Mouse (Mus musculus) kidney, embryonic 14.5 days (tissue): ENCODE measurements at regions not wholly inside any gene's neighbourhood (a gene's known extent, or its start where the extent isn't known, plus 50 kb on each side); places are given as distances from the start of the nearest gene placed in this dataset.

Experiments used
- ATAC-seq: fragments of 200-750 bp; cut with Nextera tagmentation; 2 replicates; pipeline ENCODE4 v1.8.0; 2017; ENCODE audit warnings: moderate number of reproducible peaks, mild to moderate bottlenecking, moderate TSS enrichment, moderate library complexity; ENCODE audit not compliant: low FRiP score, low TSS enrichment
- H3K27ac ChIP-seq: fragments of 300-500 bp; sonication (generic); 2 replicates; pipeline ENCODE4 v1.5.1; 2014; ENCODE audit warnings: low read depth, mild to moderate bottlenecking, low read length, moderate library complexity, mixed read lengths
- H3K27me3 ChIP-seq: fragments of 300-500 bp; sonication (generic); 2 replicates; pipeline ENCODE4 v1.6.1; 2014; ENCODE audit warnings: mild to moderate bottlenecking, low read length; ENCODE audit not compliant: control insufficient read depth, insufficient read depth
- H3K36me3 ChIP-seq: fragments of 300-500 bp; sonication (generic); 2 replicates; pipeline ENCODE4 v1.6.1; 2014; ENCODE audit warnings: low read length, mixed read lengths; ENCODE audit not compliant: control insufficient read depth, insufficient read depth
- H3K4me1 ChIP-seq: fragments of 300-500 bp; sonication (generic); 2 replicates; pipeline ENCODE4 v1.6.1; 2014; ENCODE audit warnings: low read length, mixed read lengths; ENCODE audit not compliant: control insufficient read depth, insufficient read depth
- H3K4me2 ChIP-seq: fragments of 300-500 bp; sonication (generic); replicated peaks from 2 replicates; pipeline ENCODE4 v1.6.1; 2014; ENCODE audit warnings: low read depth, mild to moderate bottlenecking, low read length
- H3K4me3 ChIP-seq: fragments of 300-500 bp; sonication (generic); 2 replicates; pipeline ENCODE4 v1.5.1; 2014; ENCODE audit warnings: mild to moderate bottlenecking, low read length
- H3K9ac ChIP-seq: fragments of 300-500 bp; sonication (generic); 2 replicates; pipeline ENCODE4 v1.6.1; 2014; ENCODE audit warnings: low read depth, mild to moderate bottlenecking, low read length, moderate library complexity
- H3K9me3 ChIP-seq: fragments of 300-500 bp; sonication (generic); 2 replicates; pipeline ENCODE4 v1.6.1; 2016; ENCODE audit warnings: low read length; ENCODE audit not compliant: control insufficient read depth
- WGBS: fragments of 180-500 bp; shearing (Covaris S2); extraction: QIAGEN DNeasy Blood & Tissue Kit; methylation state at CpG from one replicate; pipeline ENCODE4 v1.1.7; 2014; 5-methylcytosine and 5-hydroxymethylcytosine counted together

GRCm38 (mm10) chr8:102475166-102475802 is 310.2 kb downstream of the Cdh11 start:
- no peak overlapping the region for H3K4me3 ChIP-seq
- ATAC-seq: no peak
- H3K36me3 ChIP-seq: no peaks in the 10 kb centered on the region
- no peak overlapping the region for H3K27ac ChIP-seq
- no peak overlapping the region for H3K4me2 ChIP-seq
- H3K4me1 ChIP-seq: no peaks in the 10 kb centered on the region
- WGBS: 94% methylated on average over 12 of the region's 12 CpGs
- no peaks in the 10 kb centered on the region for H3K9me3 ChIP-seq
- H3K9ac ChIP-seq: no peak overlapping the region
- no peaks in the 10 kb centered on the region for H3K27me3 ChIP-seq

GRCm38 (mm10) chr8:102474192-102474591 is 311.2 kb downstream of the Cdh11 start:
- no peaks in the 10 kb centered on the region for H3K9me3 ChIP-seq
- 55% methylated on average over 2 of the region's 2 CpGs for WGBS
- H3K4me1 ChIP-seq: no peaks in the 10 kb centered on the region
- no peak overlapping the region for H3K4me3 ChIP-seq
- ATAC-seq: no peak
- H3K9ac ChIP-seq: no peak overlapping the region
- H3K4me2 ChIP-seq: no peak overlapping the region
- H3K27ac ChIP-seq: no peak overlapping the region
- no peaks in the 10 kb centered on the region for H3K27me3 ChIP-seq
- H3K36me3 ChIP-seq: no peaks in the 10 kb centered on the region

GRCm38 (mm10) chr8:102471352-102471751 is 314.1 kb downstream of the Cdh11 start:
- H3K36me3 ChIP-seq: no peaks in the 10 kb centered on the region
- H3K27ac ChIP-seq: no peak overlapping the region
- H3K4me1 ChIP-seq: no peaks in the 10 kb centered on the region
- no peak overlapping the region for H3K4me2 ChIP-seq
- H3K9ac ChIP-seq: no peak overlapping the region
- no peak for ATAC-seq
- no peaks in the 10 kb centered on the region for H3K9me3 ChIP-seq
- H3K27me3 ChIP-seq: no peaks in the 10 kb centered on the region
- WGBS: 91% methylated on average over 1 of the region's 1 CpGs
- no peak overlapping the region for H3K4me3 ChIP-seq

DNA sequence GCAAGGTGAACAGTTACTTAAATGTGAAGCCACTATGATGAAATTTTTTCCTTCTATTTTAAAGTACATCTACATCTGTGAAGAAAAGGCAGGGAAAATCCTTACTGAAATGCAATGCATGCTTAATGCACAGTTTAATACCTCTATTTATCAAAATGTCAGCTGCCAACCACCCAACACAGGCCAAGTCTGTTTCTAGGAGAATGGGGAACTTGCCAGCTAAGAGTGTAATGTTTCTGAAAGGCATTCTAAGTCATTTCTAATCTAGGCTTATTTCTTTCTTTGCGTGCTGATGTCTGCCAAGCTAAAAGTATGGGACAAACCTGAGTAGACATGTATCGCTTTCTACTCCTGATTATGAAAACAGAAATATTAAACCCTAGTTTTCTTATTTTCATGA is 322.8 kb downstream of the Cdh11 start:
- H3K36me3 ChIP-seq: no peaks in the 10 kb centered on the region
- no peak overlapping the region for H3K4me3 ChIP-seq
- H3K27me3 ChIP-seq: no peaks in the 10 kb centered on the region
- WGBS: 92% methylated on average over 2 of the region's 2 CpGs
- H3K27ac ChIP-seq: no peak overlapping the region
- H3K4me1 ChIP-seq: no peaks in the 10 kb centered on the region
- no peaks in the 10 kb centered on the region for H3K9me3 ChIP-seq
- no peak for ATAC-seq
- no peak overlapping the region for H3K9ac ChIP-seq
- no peak overlapping the region for H3K4me2 ChIP-seq

- no peak for ATAC-seq
- 80% methylated on average over 4 of the region's 4 CpGs for WGBS
Observed at GRCm38 (mm10) chr8:102443006-102443405, 342.4 kb downstream of the Cdh11 start.

DNA sequence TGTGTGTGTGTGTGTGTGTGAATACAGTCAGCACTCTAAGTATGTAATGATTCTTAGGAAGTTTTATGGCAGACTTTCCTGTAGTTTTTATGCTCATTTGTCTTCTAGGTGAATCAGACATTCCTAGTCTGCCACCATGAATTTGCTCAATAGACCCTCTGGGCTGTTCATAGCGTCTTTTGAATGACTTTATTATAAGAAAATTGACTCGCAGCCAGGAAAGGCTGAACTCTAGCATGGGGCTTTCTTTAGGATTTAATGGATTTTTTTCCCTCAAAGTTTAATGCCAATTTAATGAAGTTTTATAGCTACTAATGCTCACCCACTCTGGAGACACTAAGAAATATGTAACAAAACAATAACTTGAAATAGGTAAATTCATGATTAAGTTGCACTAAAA is 363.6 kb downstream of the Cdh11 start:
- no peaks in the 10 kb centered on the region for H3K27me3 ChIP-seq
- no peak overlapping the region for H3K27ac ChIP-seq
- H3K9me3 ChIP-seq: no peaks in the 10 kb centered on the region
- no peak overlapping the region for H3K9ac ChIP-seq
- ATAC-seq: no peak
- H3K36me3 ChIP-seq: no peaks in the 10 kb centered on the region
- no peaks in the 10 kb centered on the region for H3K4me1 ChIP-seq
- no peak overlapping the region for H3K4me2 ChIP-seq
- H3K4me3 ChIP-seq: no peak overlapping the region
- 69% methylated on average over 2 of the region's 2 CpGs for WGBS

More at GRCm38 (mm10) chr8:102443006-102443405, 342.4 kb downstream of the Cdh11 start:
- Histone ChIP-seq H3K27me3 (no peaks in the 10 kb centered on the region), H3K4me3 (no peak overlapping the region), H3K27ac (no peak overlapping the region), H3K9ac (no peak overlapping the region), H3K9me3 (no peaks in the 10 kb centered on the region), H3K36me3 (no peaks in the 10 kb centered on the region), H3K4me2 (no peak overlapping the region), H3K4me1 (no peaks in the 10 kb centered on the region)

DNA sequence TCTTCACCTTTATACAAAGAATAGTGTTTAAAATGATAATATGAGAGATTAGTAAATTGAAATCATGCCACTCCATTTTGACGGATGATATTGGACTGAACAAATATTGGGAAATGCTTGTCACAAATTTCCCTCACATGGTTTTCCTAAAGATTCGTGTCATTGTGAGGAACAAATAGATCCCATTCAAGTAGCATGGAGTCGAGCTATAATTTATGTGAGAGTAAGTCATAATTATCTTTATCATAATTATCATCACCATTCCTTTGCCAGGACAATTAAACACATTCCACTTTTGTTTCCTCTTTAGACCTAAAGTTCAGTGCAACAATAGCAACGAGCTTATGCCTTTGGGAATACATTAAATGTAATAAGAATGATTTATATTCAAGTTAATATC is 370.5 kb downstream of the Cdh11 start:
- no peak overlapping the region for H3K4me2 ChIP-seq
- H3K36me3 ChIP-seq: no peaks in the 10 kb centered on the region
- ATAC-seq: no peak
- H3K27me3 ChIP-seq: no peaks in the 10 kb centered on the region
- no peak overlapping the region for H3K4me3 ChIP-seq
- 72% methylated on average over 4 of the region's 4 CpGs for WGBS
- no peaks in the 10 kb centered on the region for H3K4me1 ChIP-seq
- H3K9me3 ChIP-seq: no peaks in the 10 kb centered on the region
- H3K9ac ChIP-seq: no peak overlapping the region
- no peak overlapping the region for H3K27ac ChIP-seq

DNA sequence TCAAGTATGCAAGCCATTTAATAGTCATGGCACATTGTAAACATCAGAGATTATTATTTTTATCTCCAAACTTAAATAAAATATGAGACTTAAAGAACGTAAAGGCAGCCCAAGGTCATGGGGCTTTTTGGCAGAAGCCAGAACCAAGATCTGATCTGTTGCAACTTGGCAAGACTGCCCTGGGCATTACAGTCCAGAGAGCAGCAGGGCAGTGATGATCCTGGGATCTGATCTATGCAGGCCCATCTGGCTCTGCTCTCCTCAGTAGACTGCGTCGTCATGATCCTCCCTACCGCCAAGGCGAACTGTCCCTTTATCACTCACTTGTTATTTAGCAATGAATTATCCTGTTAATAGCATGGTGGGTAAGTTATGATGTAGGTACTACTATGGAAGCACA is 372.0 kb downstream of the Cdh11 start:
- H3K27me3 ChIP-seq: no peaks in the 10 kb centered on the region
- H3K4me1 ChIP-seq: no peaks in the 10 kb centered on the region
- no peak for ATAC-seq
- no peaks in the 10 kb centered on the region for H3K36me3 ChIP-seq
- no peak overlapping the region for H3K4me2 ChIP-seq
- no peaks in the 10 kb centered on the region for H3K9me3 ChIP-seq
- WGBS: 85% methylated on average over 5 of the region's 5 CpGs
- H3K4me3 ChIP-seq: no peak overlapping the region
- H3K9ac ChIP-seq: no peak overlapping the region
- H3K27ac ChIP-seq: no peak overlapping the region

DNA sequence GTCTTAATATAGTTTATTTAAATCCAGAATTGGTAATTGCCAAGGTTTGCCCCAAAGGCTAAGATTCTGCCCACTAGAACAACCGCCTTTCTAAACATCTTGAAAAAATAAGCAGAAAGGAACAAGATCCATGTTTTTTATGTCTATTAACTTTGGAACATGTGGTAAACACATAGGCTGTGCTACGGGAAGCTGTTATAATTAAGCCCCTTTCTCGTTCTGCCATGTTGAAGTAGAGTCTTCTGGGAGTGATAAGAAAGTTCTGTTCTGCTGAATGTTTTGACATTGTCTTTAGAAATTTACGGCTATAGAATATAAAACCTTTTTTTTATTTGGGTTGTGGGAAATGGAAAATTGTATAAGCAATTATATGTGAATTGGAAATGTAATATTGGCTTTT is 397.9 kb downstream of the Cdh11 start:
- Histone ChIP-seq H3K27ac (no peak overlapping the region), H3K36me3 (no peaks in the 10 kb centered on the region), H3K27me3 (no peaks in the 10 kb centered on the region), H3K9ac (no peak overlapping the region), H3K4me1 (no peaks in the 10 kb centered on the region), H3K9me3 (no peaks in the 10 kb centered on the region), H3K4me3 (no peak overlapping the region), H3K4me2 (no peak overlapping the region)
- 49% methylated on average over 4 of the region's 4 CpGs for WGBS
- ATAC-seq: no peak
